Mouse (Mus musculus) myocyte (in vitro differentiated cells): ENCODE data around the gene Ttll11.

ENCODE experiments used
- CEBPB ChIP-seq: IDR thresholded peaks from 2 replicates; pipeline ENCODE4 v1.6.1; 2011; ENCODE audit warnings: mild to moderate bottlenecking, moderate library complexity; ENCODE audit not compliant: poor library complexity, insufficient read depth, severe bottlenecking
- E2F4 ChIP-seq: IDR thresholded peaks from one replicate; pipeline ENCODE4 v1.6.1; 2011; ENCODE audit warnings: mild to moderate bottlenecking, control low read depth, moderate library complexity; ENCODE audit not compliant: insufficient read depth
- MAX ChIP-seq: IDR thresholded peaks from one replicate; pipeline ENCODE4 v1.6.1; 2011; ENCODE audit warnings: low read depth, mild to moderate bottlenecking, control low read depth
- MYOD1 ChIP-seq, 3 experiments: IDR thresholded peaks; one replicate each; pipeline ENCODE4 v1.6.1; 2011; ENCODE audit warnings: control low read depth in 2 of 3, low read depth in 2 of 3, mild to moderate bottlenecking in 2 of 3, moderate library complexity in 1 of 3; ENCODE audit not compliant: insufficient read length in 2 of 3, control insufficient read depth in 1 of 3
- POLR2A ChIP-seq: IDR thresholded peaks from one replicate; pipeline ENCODE4 v1.6.1; 2011; ENCODE audit warnings: low read depth, mild to moderate bottlenecking, control low read depth, moderate library complexity; ENCODE audit not compliant: insufficient read length
- USF1 ChIP-seq: IDR thresholded peaks from one replicate; pipeline ENCODE4 v1.6.1; 2011; ENCODE audit warnings: low read depth, mild to moderate bottlenecking, control low read depth, moderate library complexity

DNA sequence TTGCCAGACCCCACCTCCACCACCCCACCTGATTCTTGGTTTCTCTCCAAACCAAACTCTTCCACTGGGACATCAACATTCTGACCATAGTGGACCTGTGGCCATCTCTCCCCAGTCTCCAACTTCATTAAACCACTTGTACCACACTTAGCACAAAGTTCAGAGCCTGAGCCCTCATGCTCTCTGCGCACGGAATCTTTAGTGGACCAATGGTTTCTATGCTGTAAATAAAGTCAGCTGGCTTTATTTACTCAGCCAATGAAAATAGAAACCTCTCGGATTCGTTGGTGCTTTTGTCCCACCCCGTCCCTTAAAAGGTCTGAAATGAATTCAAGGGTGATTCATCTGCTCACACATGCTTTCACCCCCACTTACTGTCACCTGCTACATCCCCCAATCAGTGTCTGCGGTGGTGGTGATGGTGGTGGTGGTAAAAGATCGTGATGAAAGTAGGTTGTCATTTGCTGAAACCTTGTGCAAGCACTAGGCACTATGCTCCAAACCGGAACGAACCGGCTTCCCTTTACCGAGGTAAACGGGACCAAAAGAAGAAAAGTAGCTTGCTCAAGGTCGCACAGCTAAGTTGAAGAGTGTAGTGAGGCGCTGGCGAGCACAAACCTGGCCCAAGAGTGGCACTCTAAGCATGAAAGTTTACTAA lies 1.3 kb downstream of the Ttll11 start:
- TF ChIP-seq POLR2A, result peak; percentile 61
- TF ChIP-seq E2F4, result no peak
- TF ChIP-seq MYOD1 (IDR thresholded peaks at IDR 0.05; ENCODE audit: control insufficient read depth in 1 of 3, insufficient read length in 2 of 3, low read depth in 2 of 3), result peak in 2 of 3 experiments; percentile 41 to 66
- peak; percentile 65; the same call in 1 of the 2 replicates for TF ChIP-seq CEBPB
- TF ChIP-seq MAX, result no peak
- TF ChIP-seq USF1, result no peak
